Mouse (Mus musculus): ENCODE results near the gene Irf2bp2. TPM values are rescaled to one million over a fixed set of nuclear protein-coding genes. Genes with fewer than 3 reads are reported as not detected.
"Not testable (repeated sequence)": the region's sequence is repeated elsewhere in the genome, so short reads cannot be mapped to it uniquely, and the experiment has no call there.

Irf2bp2 gene
- total RNA-seq, 2 experiments from 2014 or later: 38.7 to 45.5 TPM

DNA sequence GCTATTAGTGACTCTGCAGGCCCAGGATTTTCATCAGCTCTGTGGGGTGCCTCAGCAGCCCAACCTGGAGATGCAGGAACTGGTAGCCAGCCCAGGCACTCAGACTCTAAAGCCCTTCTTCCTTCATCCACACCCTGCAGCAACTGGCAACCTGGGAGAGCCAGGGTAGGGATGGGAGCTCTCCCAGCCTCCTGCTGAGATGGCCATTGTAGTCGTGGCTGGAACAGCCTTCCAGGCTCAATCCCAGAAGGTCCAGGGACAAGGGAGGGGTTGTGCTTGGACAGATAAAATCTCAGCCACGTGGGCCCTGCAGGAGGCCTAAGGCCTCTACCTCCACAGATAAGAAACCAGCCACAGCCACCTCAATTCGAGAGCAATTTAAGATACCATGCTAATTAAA is 16.9 kb upstream of the Irf2bp2 start:
- DNase-seq: no peak
- intact Hi-C loops (cut with DNase I; ENCODE audit: low total_unique reads): loop anchor here (10.0 kb wide), 1 partner anchor 54 kb away; no protein-coding TSS in a partner anchor

DNA sequence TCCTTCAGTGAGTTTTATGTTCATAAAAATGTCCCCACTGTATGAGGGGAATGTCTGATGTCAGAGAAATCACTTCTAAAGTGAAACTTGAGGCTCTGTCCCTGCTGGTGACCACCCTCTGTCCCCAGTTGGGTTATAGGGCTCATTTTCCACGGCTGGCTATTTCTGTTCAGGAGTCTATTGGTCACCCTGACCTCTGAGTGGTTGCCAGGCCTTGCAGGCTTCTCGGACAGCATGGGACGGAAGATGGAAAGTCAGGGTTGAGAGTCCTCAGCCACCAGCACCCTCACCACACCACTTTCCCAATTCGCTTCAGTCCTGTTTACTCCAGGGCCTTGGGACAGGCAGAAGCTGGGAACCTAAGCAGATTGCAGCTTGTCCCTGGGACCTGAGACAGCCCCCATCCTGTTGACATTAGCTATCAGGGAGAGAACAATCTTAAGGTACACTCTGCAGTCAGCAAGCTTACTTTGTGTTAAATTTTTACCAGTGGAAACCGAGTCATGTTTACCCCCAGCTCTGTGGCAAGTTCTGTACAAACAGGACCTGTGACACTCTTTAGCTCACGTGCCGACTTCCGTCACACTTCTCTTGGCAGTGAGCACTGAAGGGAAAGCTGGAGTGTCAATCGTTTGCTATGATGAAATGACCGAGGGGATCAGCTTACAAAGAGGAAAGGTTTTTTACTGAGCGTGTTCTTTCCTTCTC is 15.9 kb upstream of the Irf2bp2 start:
- no peak for DNase-seq

DNA sequence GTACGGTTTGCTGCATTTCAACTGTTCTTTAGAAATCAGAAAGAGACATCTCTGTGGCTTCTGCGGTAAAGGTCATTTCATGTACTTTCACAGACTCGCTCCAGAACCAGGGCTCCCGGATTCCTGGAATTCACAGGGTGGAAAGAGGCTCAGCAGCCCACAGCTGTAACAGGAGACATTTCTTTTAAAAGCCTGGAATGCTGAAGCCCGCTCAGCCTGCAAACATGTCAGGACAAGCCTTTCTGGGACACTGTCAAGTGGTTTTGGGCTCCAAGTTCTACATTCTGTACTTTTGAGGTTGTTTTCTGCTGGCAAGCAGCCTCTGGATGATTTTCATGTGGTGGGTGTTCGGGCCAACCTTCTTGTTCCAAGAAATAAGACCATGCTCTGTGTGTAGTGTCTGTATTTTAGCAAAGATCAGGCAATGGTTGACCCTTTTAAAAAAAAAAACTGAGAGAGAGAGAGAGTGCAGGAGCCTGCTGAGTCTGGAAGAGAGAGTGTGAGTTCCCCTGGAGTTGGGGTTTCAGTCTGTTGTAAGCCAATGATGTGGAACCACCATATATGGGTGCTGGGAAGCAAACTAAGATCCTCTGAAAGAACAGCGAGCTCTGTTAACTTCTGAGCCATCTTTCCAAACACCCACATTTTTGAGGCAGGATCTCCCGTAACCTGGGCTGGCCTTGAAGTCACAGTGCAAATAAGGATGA is 9.6 kb upstream of the Irf2bp2 start:
- intact Hi-C loops (cut with DNase I; ENCODE audit: low total_unique reads): no loop called here
- DNase-seq: peak; percentile 68

More for the DNA sequence above, 15.9 kb upstream of the Irf2bp2 start:
- intact Hi-C loops (cut with DNase I; ENCODE audit: low total_unique reads): loop anchor here (5.0 to 10.0 kb wide), 2 partner anchors 33 to 55 kb away; no protein-coding TSS in a partner anchor

DNA sequence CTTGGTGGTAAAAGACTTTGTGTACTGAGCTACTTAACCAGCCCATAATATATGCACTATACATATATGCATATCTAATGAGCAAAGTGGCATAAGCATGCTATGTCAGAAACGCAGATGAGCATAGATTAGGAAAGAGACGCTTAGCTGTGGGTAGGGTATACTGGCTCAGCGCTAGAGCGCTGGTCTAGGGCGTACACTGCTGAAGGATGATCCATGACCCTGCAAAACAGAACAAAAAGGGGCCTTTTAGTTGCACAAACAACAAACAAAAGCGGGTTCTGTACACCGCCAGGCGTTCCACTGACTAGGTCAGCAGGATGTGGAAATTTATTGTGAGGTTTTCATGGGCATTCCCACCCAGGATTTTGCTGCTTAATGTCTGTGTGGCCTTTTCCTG is 8.9 kb upstream of the Irf2bp2 start:
- no peak for DNase-seq
- intact Hi-C loops (cut with DNase I; ENCODE audit: low total_unique reads): no loop called here

DNA sequence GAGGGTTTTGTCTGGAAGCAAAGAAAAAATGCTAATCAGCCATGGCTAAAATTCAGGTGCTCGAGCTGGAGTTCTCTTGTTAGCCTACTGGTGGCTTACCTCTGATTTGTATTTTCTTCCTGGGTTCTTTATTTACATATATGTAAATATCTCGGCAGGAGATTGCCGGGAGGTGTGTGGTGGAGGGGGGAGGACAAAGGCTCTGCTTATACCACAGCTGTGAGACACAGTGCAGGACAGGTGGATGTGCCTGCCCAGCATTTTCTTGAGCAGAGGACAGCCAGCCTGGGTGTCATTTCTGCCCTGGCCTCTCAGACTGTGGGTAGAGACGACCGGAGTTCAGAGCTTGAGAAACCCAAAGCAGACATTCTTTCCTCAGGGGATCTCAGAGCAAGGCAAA is 7.5 kb upstream of the Irf2bp2 start:
- no peak for DNase-seq
- intact Hi-C loops (cut with DNase I; ENCODE audit: low total_unique reads): no loop called here

GRCm38 (mm10) chr8:126600816-126601243 is 7.0 kb upstream of the Irf2bp2 start:
- intact Hi-C loops (cut with DNase I; ENCODE audit: low total_unique reads): no loop called here
- no peak for DNase-seq

GRCm38 (mm10) chr8:126600388-126600787 is 6.6 kb upstream of the Irf2bp2 start:
- intact Hi-C loops (cut with DNase I; ENCODE audit: low total_unique reads); DNase-seq: not testable (repeated sequence)

GRCm38 (mm10) chr8:126599297-126599696 is 5.5 kb upstream of the Irf2bp2 start:
- DNase-seq: no peak
- intact Hi-C loops (cut with DNase I; ENCODE audit: low total_unique reads): no loop called here

GRCm38 (mm10) chr8:126598218-126598617 is 4.4 kb upstream of the Irf2bp2 start:
- intact Hi-C loops (cut with DNase I; ENCODE audit: low total_unique reads): no loop called here
- DNase-seq: no peak

DNA sequence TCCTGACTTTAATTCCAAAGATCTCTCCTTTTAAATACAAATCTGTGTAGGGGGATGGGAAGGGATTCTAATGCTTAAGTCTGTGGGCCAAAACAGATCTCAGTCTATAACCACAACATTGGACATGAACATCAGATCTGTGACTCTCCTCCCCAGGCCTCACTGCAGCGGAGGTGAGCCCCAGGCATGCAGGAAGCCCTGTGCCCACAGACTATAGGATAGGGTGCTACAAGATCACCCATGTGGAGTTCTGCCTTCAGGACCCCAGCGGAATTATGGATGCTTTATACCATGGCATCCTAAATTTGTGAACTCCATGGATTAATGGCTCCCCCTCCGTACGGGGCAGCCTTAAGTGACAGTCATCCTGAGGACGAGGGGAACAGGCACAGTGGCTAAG is 2.9 kb upstream of the Irf2bp2 start:
- DNase-seq: no peak
- intact Hi-C loops (cut with DNase I; ENCODE audit: low total_unique reads): no loop called here

DNA sequence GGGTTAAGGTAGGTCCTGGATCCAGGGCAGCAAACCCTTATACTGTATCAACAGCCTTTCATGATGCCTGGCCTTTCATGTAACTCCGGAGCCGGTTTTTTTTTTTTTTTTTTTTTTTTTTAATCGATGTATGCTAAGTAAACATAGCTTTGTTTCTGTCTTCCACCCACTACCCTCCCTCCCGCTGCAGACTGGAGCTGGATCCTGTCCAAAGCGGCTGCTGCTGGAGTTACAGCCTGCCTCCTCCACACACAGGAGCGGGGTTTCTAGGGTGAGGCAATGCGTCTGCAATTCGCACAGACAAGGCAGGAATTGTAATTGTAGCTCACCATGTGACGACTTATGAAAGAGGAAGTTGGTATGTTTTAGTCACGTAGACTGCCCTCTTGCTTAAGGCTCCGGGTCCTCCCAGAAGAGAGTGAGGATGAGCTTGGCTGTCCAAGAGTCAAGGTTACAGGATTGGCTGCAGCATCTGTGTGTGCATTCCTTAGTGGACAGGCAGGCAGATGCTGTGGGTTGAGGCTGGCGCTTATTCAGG is 2.4 kb upstream of the Irf2bp2 start:
- peak; percentile 90 for DNase-seq
- intact Hi-C loops (cut with DNase I; ENCODE audit: low total_unique reads): no loop called here

GRCm38 (mm10) chr8:126595204-126596061 is 1.6 kb upstream of the Irf2bp2 start:
- peak; percentile 85 for DNase-seq
- intact Hi-C loops (cut with DNase I; ENCODE audit: low total_unique reads): no loop called here

DNA sequence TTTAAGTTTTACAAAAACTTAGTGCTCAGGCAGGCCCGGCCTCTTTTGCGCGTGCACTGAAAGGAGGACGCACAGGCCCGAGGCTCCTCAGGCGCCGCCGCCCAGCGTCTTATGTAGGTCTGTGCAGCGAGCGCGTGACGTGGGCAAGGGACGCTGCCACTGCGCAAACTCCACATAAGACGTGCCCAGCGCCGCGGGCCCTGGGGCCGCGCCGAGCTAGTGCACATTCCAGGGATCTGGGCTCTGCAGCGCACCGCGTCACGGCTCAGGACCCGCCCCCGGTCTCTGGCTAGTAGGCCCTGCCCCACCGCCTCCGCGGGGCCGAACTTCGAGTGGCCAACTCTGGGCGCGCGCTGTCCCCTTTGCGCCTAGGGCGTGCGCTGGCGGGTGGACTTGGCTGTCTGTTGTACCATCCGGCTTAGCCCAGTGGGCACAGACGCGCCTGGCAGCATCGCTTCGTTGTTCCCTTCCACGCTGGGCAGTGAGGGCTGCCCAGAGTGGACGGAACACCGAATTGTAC is 755 bp upstream of the Irf2bp2 start:
- DNase-seq: peak; percentile 99
- intact Hi-C loops (cut with DNase I; ENCODE audit: low total_unique reads): loop anchor here (5.0 kb wide), 1 partner anchor 143 kb away; no protein-coding TSS in a partner anchor

GRCm38 (mm10) chr8:126592771-126593571 is 815 bp downstream of the Irf2bp2 start:
- peak; percentile 48 for DNase-seq

DNA sequence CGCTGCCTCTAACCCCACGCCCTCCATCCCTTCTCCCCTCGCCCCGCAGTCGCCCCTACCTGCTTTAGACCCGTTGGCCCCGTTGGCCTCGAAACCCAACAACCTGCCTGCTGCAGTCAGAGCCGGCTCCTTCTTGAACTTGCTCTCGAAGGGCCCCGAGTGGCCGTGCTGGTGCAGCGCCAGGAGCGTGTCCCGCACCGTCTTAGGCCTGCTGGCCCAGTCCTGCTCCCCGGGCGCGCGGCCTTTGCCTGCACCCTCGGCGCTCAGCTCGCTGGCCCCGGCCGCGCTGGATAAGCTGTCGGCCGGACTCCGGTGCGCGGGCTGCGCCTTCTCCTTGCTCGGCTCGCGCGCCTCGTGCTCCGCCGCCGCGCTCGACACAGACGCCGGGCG is 1.4 kb downstream of the Irf2bp2 start:
- peak; percentile 66 for DNase-seq
- intact Hi-C loops (cut with DNase I; ENCODE audit: low total_unique reads): loop anchor here (5.0 kb wide), 1 partner anchor 145 kb away; no protein-coding TSS in a partner anchor

More at GRCm38 (mm10) chr8:126592771-126593571, 815 bp downstream of the Irf2bp2 start:
- intact Hi-C loops (cut with DNase I; ENCODE audit: low total_unique reads): loop anchor here (5.0 kb wide), 1 partner anchor 144 kb away; no protein-coding TSS in a partner anchor

DNA sequence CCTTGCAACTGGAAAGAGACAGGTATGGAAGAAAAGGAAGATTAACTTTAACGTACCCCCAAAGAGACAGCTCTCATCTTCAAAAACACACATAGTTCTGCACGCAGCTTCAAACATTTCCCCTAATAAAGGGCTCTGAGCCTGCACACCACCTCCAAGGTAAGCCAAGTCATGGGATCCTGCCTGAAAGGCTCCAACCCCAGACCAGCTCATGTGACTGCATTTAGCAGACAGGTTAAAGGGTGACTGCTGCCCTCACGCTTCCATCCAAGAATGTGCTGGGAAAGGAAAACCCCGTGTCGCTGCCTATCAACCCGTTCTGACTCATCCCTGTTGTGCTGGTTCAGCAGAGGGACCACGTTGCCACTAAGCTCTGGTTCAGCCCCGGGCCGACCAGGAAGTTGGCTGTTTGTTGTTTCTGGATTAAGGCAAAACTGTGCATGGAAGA is 1.9 kb downstream of the Irf2bp2 start:
- intact Hi-C loops (cut with DNase I; ENCODE audit: low total_unique reads): loop anchor here (5.0 kb wide), 1 partner anchor 145 kb away; no protein-coding TSS in a partner anchor
- peak; percentile 75 for DNase-seq

- peak; percentile 66 for DNase-seq
- intact Hi-C loops (cut with DNase I; ENCODE audit: low total_unique reads): loop anchor here (5.0 kb wide), 1 partner anchor 146 kb away; no protein-coding TSS in a partner anchor
Observed at GRCm38 (mm10) chr8:126591141-126591820, 2.5 kb downstream of the Irf2bp2 start.

GRCm38 (mm10) chr8:126590599-126590998 is 3.2 kb downstream of the Irf2bp2 start:
- no peak for DNase-seq
- intact Hi-C loops (cut with DNase I; ENCODE audit: low total_unique reads): loop anchor here (5.0 kb wide), 1 partner anchor 147 kb away; no protein-coding TSS in a partner anchor

Data from gastrocnemius, postnatal 14 days (tissue).